Mouse (Mus musculus) hindbrain, embryonic 13.5 days (tissue): ENCODE data around the gene Ppp1ca. TPM values are rescaled to one million over a fixed set of nuclear protein-coding genes. Genes with fewer than 3 reads are reported as not detected.

Experiments
- ATAC-seq: fragments of 200-750 bp; cut with Nextera tagmentation; 2 replicates; pipeline ENCODE4 v1.8.0; 2017; ENCODE audit warnings: moderate TSS enrichment; ENCODE audit not compliant: low FRiP score
- H3K27ac ChIP-seq: fragments of 300-500 bp; sonication (generic); 2 replicates; pipeline ENCODE4 v1.5.1; 2015; ENCODE audit warnings: inconsistent platforms, mild to moderate bottlenecking, moderate library complexity
- H3K27me3 ChIP-seq: fragments of 300-500 bp; sonication (generic); 2 replicates; pipeline ENCODE4 v1.6.1; 2015; ENCODE audit warnings: mild to moderate bottlenecking, inconsistent platforms
- H3K36me3 ChIP-seq: fragments of 300-500 bp; sonication (generic); 2 replicates; pipeline ENCODE4 v1.6.1; 2015; ENCODE audit warnings: mild to moderate bottlenecking, inconsistent platforms
- H3K4me1 ChIP-seq: fragments of 300-500 bp; sonication (generic); replicated peaks from 2 replicates; pipeline ENCODE4 v1.6.1; 2015; ENCODE audit warnings: inconsistent platforms
- H3K4me2 ChIP-seq: fragments of 300-500 bp; sonication (generic); 2 replicates; pipeline ENCODE4 v1.6.1; 2015; ENCODE audit warnings: inconsistent platforms, mild to moderate bottlenecking, moderate library complexity
- H3K4me3 ChIP-seq: fragments of 300-500 bp; sonication (generic); 2 replicates; pipeline ENCODE4 v1.5.1; 2015; ENCODE audit warnings: mild to moderate bottlenecking, inconsistent platforms
- H3K9ac ChIP-seq: fragments of 300-500 bp; sonication (generic); 2 replicates; pipeline ENCODE4 v1.6.1; 2015; ENCODE audit warnings: mild to moderate bottlenecking, inconsistent platforms
- H3K9me3 ChIP-seq: fragments of 300-500 bp; sonication (generic); 2 replicates; pipeline ENCODE4 v1.6.1; 2016; ENCODE audit warnings: inconsistent platforms
- WGBS: fragments of 180-500 bp; shearing (Covaris S2); methylation state at CpG from one replicate; pipeline ENCODE4 v1.1.7; 2015; 5-methylcytosine and 5-hydroxymethylcytosine counted together
- polyA plus RNA-seq: library from polyadenylated mRNA; unstranded; fragments of >200 nt; fragmentation: Nextera tagmentation; extraction: Ambion mirVana; gene quantifications from 2 replicates; pipeline ENCODE4 v1.2.1, GENCODE M21; 2015

Gene Ppp1ca
- polyA plus RNA-seq, 1 experiment from 2014 or later, result 611 TPM

DNA sequence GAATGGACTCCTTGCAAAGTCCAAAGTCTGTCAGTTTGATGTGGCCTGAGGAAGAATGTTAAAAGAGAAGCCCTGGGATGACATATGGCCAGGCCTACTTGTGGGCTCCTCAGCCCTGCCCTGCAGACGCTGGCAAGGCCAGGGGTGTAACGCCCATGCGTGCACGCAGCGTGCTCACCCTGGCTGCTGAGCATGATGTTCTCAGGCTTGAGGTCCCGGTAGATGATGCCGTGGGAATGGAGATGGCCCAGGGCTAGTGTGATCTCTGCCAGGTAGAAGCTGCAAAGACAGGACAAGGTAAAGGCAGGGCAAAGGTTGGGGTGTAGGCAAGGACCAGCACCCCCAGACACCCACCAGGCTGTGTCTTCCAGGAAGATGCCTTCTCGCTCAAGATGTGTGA lies 32.8 kb upstream of the Ppp1ca start:
- Histone ChIP-seq H3K27ac (no peak overlapping the region), H3K4me1 (peaks cover 26% of the 10 kb centered on the region), H3K9ac (no peak overlapping the region), H3K27me3 (no peaks in the 10 kb centered on the region), H3K9me3 (no peaks in the 10 kb centered on the region), H3K36me3 (peaks cover 64% of the 10 kb centered on the region), H3K4me2 (no peak overlapping the region), H3K4me3 (no peak overlapping the region)
- ATAC-seq, result no peak
- WGBS, result 96% methylated on average over 8 of the region's 8 CpGs

DNA sequence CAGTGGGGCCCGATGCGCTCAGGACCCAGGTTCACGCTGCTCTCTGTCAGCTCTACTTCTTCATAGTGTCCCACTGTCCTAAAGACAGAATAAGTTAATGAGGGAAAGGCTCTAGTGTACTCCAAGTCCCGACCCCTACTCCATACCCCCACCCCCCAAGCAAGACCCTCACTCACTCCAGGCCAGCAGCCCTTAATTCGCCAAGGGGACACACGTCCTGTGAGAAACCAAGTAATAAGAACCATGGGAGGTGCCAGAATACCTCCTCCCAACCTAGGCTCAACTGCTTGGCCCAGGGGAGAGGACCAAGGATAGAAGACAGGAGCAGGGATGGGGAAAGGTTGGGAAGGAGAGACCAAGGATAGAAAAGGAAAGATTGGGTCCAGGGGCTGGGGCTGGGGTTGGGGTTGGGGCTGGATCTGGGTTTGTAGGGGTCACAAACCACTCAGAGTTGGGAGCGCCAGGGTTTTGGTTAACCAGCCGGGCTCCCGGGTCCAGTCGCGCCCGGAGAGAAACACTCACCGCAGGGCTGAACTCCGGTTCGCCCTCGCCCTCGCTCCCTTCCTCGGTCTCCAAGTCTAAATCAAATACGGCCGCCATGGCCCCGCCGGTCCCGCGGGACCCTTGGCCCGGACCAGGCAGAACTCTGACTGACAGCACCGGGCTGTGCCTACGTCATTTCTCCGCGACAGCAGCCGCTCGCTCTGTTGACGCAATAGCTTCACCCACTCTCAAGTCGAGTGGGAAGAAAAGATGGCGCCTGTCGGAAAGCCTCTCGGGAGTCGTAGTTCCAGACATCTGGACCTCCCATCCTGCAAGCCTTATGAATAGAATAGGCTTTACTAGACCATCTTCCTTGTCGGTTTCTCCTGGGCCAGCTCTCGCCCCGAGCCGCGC lies 29.0 kb upstream of the Ppp1ca start, which contains the start of gene Rps6kb2:
Gene Rps6kb2 (minus strand): TSS at position 709 of the 897 bp plus-strand sequence.
- H3K27ac ChIP-seq, result peak within 1 kb of the TSS; percentile 91
- H3K36me3 ChIP-seq, result peaks cover 37% of the 10 kb centered on the region
- WGBS, result 7% methylated on average over 42 of the region's 42 CpGs
- H3K9ac ChIP-seq, result peak within 1 kb of the TSS; percentile 79
- peaks cover 27% of the 10 kb centered on the region for H3K4me1 ChIP-seq
- peak within 1 kb of the TSS; percentile 66 for H3K4me3 ChIP-seq
- H3K9me3 ChIP-seq, result no peaks in the 10 kb centered on the region
- no peaks in the 10 kb centered on the region for H3K27me3 ChIP-seq
- H3K4me2 ChIP-seq, result peak within 1 kb of the TSS; percentile 97
- ATAC-seq, result peak; percentile 90

DNA sequence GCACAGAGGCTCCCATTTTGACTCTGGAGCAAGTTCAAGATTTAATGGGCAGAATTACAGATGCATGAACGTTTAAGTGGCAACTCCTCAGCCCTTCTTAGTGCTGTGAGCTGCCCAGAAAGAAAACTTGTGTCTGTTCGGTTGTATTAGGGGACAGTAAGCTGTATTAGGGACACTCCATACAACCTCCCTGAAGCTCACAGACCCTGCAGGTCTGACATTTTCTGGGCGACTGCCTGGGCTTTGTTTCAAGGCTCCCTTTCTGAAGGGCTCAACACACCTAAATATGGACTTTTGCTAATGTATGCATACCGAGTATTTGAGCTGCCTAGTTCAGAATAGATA lies 28.4 kb upstream of the Ppp1ca start:
- Histone ChIP-seq H3K36me3 (peaks cover 30% of the 10 kb centered on the region), H3K4me2 (peak overlapping the region; percentile 97), H3K27me3 (no peaks in the 10 kb centered on the region), H3K9me3 (no peaks in the 10 kb centered on the region), H3K4me1 (peaks cover 29% of the 10 kb centered on the region), H3K4me3 (peak overlapping the region; percentile 66), H3K27ac (peak overlapping the region; percentile 91), H3K9ac (peak overlapping the region; percentile 79)
- peak; percentile 37 for ATAC-seq
- WGBS, result 40% methylated on average over 4 of the region's 4 CpGs

DNA sequence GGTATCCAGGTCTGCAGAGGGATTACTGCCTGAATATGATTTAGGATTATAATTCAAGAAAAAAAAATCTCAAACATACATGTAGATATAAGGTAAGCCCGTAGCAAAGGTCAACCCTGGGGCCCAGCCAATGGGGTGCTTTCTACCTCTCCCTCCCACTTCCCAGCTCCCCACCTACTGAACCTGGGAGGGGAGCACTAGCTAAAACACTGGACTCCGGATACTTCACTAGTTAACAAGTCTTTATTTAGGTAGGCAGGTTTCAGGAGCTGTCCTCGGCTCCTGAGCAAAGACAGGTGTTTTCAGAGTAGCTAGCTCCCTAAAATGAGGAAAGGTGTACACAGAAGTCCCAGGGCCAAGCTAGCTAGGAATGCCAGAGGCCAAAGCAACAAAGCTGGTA lies 27.8 kb upstream of the Ppp1ca start:
- H3K27ac ChIP-seq, result peak overlapping the region; percentile 91; the same call in 1 of the 2 replicates
- peak overlapping the region; percentile 97; the same call in 1 of the 2 replicates for H3K4me2 ChIP-seq
- peaks cover 29% of the 10 kb centered on the region for H3K4me1 ChIP-seq
- no peaks in the 10 kb centered on the region for H3K27me3 ChIP-seq
- H3K36me3 ChIP-seq, result peaks cover 25% of the 10 kb centered on the region
- peak overlapping the region; percentile 79; the same call in 1 of the 2 replicates for H3K9ac ChIP-seq
- WGBS, result 85% methylated on average over 3 of the region's 3 CpGs
- no peaks in the 10 kb centered on the region for H3K9me3 ChIP-seq
- H3K4me3 ChIP-seq, result no peak overlapping the region
- no peak for ATAC-seq

DNA sequence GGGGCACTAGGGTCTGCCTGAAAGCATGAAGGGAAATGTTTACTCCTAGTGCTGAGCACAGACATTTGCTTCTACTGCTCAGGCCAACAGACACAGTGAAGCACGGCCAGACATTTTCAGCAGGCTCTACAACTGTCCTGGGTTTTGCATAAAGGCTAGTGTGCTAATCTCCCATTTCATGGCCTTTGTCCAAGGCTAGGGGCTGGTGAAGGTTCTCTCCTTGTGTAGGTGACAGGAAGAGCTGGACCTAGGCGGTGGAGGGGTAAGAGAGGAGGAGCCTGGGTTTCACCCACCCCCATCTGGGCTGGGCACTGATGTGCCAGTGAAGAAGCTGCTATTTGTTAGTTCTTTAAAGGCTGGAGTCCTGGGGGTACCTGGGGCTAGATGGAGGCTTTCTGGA lies 27.1 kb upstream of the Ppp1ca start:
- peaks cover 18% of the 10 kb centered on the region for H3K36me3 ChIP-seq
- H3K4me3 ChIP-seq, result no peak overlapping the region
- H3K4me2 ChIP-seq, result no peak overlapping the region
- peak overlapping the region; percentile 55; the same call in 1 of the 2 replicates for H3K9ac ChIP-seq
- 84% methylated on average over 2 of the region's 2 CpGs for WGBS
- peaks cover 31% of the 10 kb centered on the region for H3K4me1 ChIP-seq
- no peak overlapping the region; the same call in 1 of the 2 replicates for H3K27ac ChIP-seq
- H3K27me3 ChIP-seq, result no peaks in the 10 kb centered on the region
- ATAC-seq, result no peak
- no peaks in the 10 kb centered on the region for H3K9me3 ChIP-seq

DNA sequence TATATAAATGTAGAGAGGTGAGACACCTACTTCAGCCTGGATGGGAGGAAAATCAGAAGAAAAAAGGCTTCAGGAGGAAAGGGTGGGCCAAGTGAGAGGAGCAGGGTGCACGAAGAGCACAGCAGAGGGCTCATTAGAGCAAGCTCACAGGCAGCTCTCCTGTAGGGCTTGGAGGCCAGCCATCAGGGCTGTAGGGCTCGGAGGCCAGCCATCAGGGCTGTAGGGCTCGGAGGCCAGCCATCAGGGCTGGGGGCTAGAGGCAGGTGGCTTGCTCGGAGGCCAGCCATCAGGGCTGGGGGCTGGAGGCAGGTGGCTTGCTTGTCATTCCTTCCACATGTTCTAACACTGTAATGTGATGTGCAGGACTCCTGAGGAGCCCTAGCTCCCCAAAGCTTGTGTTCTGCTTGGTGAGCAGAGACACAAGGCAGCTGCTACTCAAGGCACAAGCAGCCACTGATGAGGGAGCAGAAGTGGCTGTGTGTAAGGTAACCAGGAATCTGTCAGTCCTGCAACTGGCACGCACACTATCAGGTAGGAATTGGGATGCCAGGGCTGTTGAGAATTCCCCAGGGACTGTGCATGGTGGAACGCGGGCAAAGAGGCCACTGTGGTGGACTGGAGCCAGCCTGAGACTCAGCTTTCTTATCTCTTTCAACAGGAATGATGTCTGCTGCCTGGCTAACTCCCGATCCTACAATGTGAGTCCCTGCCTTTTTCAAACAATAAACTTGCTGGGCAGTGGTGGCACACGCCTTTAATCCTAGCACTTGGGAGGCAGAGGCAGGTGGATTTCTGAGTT lies 25.0 kb upstream of the Ppp1ca start:
- no peaks in the 10 kb centered on the region for H3K27me3 ChIP-seq
- H3K4me3 ChIP-seq, result no peak overlapping the region
- ATAC-seq, result no peak
- no peaks in the 10 kb centered on the region for H3K36me3 ChIP-seq
- 82% methylated on average over 9 of the region's 9 CpGs for WGBS
- peak overlapping the region; percentile 49 for H3K9ac ChIP-seq
- no peak overlapping the region for H3K27ac ChIP-seq
- H3K9me3 ChIP-seq, result no peaks in the 10 kb centered on the region
- peaks cover 38% of the 10 kb centered on the region for H3K4me1 ChIP-seq
- no peak overlapping the region for H3K4me2 ChIP-seq

DNA sequence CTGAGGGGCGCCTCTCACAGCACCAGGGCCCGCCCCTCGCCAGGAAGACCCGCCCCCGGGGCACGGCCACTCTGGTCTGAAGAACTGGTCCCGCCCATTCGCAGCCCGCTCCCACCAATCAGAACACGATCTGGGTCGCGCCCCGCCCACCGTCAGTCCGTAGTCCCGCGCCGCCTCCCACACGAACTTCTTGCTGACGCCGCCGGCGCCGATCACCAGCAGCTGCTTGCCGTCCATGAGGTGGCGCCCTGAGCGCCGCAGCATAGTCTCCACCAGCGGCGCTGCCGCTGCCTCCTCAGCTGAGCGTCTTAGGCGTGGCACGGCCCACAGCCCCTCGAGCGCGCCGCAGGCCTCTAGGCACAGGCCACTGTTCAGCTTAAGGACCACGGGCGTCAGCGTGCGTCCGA lies 22.5 kb upstream of the Ppp1ca start:
- H3K27me3 ChIP-seq, result no peaks in the 10 kb centered on the region
- under 1% methylated on average over 43 of the region's 43 CpGs for WGBS

DNA sequence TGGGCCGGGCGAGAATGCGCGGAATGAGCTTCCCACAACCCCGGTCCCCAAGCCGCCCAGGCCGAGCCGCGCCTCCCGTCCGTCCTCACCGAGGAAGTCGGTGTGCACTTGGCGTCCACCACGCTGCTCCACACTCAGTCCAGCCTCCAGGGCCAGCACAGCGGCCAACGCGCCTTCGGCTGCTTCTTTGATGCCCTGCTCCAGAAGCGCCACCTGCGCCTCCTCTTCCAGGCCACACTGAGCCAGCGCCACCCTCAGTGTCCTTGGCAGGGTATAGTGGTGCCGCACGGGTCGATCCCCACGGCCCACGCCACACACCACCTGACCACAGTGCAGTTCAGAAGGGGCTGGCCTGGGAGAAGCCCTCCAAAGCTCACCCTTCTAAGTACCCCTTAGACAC lies 22.1 kb upstream of the Ppp1ca start:
- H3K36me3 ChIP-seq, result no peaks in the 10 kb centered on the region
- no peaks in the 10 kb centered on the region for H3K9me3 ChIP-seq
- H3K27me3 ChIP-seq, result 0 out of 2 replicates have a peak, but pooled peaks cover 2% of the 10 kb centered on the region
- 6% methylated on average over 27 of the region's 27 CpGs for WGBS
- H3K4me1 ChIP-seq, result peaks cover 18% of the 10 kb centered on the region
- peak overlapping the region; percentile 94 for H3K27ac ChIP-seq
- ATAC-seq, result peak; percentile 61
- H3K9ac ChIP-seq, result peak overlapping the region; percentile 81
- peak overlapping the region; percentile 78 for H3K4me2 ChIP-seq
- H3K4me3 ChIP-seq, result peak overlapping the region; percentile 42

More for the DNA sequence above, 22.5 kb upstream of the Ppp1ca start:
- Histone ChIP-seq H3K9ac (peak overlapping the region; percentile 81), H3K36me3 (no peaks in the 10 kb centered on the region), H3K4me2 (peak overlapping the region; percentile 78), H3K4me1 (peaks cover 18% of the 10 kb centered on the region), H3K9me3 (no peaks in the 10 kb centered on the region), H3K27ac (peak overlapping the region; percentile 94), H3K4me3 (peak overlapping the region; percentile 42)
- peak; percentile 93 for ATAC-seq

DNA sequence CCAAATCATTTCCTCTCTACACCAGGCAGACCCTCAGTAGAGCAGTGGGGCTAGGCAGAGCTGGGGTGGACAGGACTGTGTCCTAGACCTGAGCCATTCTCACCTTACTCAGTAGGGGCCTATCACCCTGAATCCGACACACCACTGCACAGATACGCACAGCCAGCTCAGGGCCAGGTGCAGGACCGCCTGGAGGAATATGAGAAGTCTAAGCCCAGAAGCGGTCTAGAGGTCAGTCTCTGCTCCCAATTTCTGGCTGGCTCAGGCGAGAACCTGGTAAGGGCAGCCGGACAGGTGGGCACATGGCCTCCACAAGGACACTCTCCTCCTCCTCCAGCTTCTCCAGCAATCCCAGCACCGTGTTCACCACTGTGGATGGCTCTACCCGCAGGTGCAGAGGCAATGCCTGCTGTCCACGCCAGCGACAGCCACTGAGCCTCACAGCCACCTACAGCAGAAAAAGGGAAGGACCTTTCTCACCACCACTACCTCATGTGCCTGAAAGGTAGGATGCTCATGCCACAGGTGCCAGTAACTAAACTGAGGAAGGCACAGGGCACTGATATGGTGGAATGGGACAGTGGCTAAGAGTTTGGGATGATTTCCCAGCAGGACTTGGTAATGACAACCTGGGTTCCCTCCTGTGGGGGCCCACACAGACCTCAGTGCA lies 21.0 kb upstream of the Ppp1ca start:
- Histone ChIP-seq H3K4me2 (no peak overlapping the region), H3K27me3 (0 out of 2 replicates have a peak, but pooled peaks cover 2% of the 10 kb centered on the region), H3K36me3 (no peaks in the 10 kb centered on the region), H3K4me1 (peaks cover 27% of the 10 kb centered on the region), H3K9ac (peak overlapping the region; percentile 81; the same call in 1 of the 2 replicates), H3K27ac (no peak overlapping the region), H3K9me3 (no peaks in the 10 kb centered on the region), H3K4me3 (no peak overlapping the region)
- WGBS, result 92% methylated on average over 10 of the region's 10 CpGs
- ATAC-seq, result no peak

DNA sequence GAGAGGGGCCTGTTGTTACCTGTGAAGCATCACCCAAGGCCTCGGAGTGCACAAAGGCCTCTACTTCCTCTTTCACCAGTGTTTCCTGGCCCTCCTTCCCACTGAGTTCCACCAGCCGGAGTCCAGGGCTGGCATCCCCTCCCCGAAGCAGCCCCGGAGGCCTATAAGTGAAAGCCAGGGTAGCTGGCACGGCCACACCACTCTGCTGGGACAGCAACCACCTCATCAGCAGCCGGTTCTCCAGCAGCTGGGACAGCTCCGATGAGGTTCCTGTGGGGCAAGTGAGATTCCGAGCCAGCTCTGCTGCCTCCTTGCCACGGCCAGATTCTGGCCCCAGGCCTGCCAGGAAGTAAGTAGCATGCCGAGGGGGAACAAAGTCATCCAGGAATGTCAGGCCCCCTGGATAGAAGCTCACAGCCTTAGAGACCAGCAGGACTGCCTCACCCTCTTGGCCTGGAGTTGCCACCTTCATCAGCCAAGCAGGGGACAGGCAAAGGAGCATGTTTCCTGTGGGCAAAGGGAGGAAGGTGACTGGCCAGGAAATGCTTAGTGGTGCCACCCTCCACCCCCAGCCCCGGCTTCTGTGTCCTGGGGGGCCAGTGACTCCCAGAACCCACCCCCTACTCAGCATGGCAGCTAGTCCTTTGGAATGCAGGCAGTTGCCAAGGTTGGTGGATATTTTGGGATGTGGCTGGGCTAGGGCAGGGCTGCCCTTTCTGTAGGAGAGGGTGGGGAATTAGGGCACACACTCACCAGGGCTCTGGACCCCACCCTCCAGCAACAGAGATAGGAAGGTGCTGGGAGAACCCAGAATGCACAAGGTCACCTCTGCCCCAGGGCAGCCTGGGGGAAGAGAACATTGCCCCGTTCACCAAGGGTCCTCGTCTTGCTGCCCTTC lies 20.2 kb upstream of the Ppp1ca start:
- 72% methylated on average over 13 of the region's 13 CpGs for WGBS
- Histone ChIP-seq H3K4me3 (no peak overlapping the region), H3K27me3 (0 out of 2 replicates have a peak, but pooled peaks cover 2% of the 10 kb centered on the region), H3K4me2 (no peak overlapping the region), H3K4me1 (peaks cover 28% of the 10 kb centered on the region), H3K27ac (no peak overlapping the region), H3K9ac (peak overlapping the region; percentile 21), H3K36me3 (no peaks in the 10 kb centered on the region), H3K9me3 (no peaks in the 10 kb centered on the region)
- ATAC-seq, result no peak

DNA sequence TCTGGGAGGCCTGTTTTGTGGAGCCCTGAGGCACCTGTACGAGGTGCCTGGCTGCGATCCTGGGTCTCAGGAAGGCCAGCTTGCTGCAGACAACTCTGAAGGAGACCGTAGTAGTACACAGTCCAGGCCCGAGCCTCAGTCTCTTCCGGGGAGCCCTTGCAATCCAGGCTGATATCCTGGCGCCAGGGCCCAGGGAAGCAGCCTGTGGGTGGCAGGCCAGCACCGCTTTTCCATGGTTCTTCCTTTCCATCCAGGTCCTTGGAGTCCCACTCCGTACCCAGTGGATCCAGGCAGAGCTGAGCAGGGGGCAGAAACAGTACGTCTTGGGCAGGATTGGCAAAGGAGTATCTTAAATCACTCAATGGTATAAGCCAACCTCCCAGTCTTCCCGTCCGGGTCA lies 18.9 kb upstream of the Ppp1ca start:
- Histone ChIP-seq H3K36me3 (no peaks in the 10 kb centered on the region), H3K4me1 (peaks cover 28% of the 10 kb centered on the region), H3K4me2 (no peak overlapping the region), H3K27me3 (0 out of 2 replicates have a peak, but pooled peaks cover 2% of the 10 kb centered on the region), H3K4me3 (no peak overlapping the region), H3K9ac (peak overlapping the region; percentile 35; the same call in 1 of the 2 replicates), H3K9me3 (no peaks in the 10 kb centered on the region), H3K27ac (no peak overlapping the region)
- WGBS, result 62% methylated on average over 11 of the region's 11 CpGs
- ATAC-seq, result no peak
